Mouse (Mus musculus): ENCODE measurements around the gene Tns4.
A peak's percentile ranks its signal among the peaks of the same experiment; 100 is the strongest.

The Tns4 gene

GRCm38 (mm10) chr11:99088486-99088885, 620 bp downstream of the Tns4 start:
- DNase-seq: no peak

- no peak for DNase-seq
These were observed 4.7 kb downstream of the Tns4 start for GRCm38 (mm10) chr11:99084366-99084765.

DNA sequence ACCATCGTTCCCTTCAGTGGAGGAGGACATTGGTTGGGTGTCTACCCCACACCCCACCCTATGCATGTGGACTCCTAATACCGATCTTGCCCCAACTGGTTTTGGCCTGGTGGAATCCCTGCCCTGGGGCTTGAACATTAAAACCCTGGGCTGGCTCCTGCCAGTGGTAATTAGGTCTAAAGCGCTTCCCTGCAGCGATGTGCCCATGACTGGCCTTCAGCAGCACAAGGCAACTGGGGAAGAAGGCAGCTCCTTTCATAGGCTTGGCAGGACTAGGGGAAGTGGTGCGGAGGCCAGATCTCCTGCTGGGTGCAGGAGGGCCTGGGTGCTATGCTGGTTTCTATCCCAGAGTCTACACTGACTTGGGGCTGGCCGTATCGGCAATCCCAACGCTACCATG, 5.6 kb downstream of the Tns4 start:
- no peak for DNase-seq

GRCm38 (mm10) chr11:99082098-99082497, 7.0 kb downstream of the Tns4 start:
- DNase-seq: no peak

- no peak for DNase-seq
These were observed 7.5 kb downstream of the Tns4 start for GRCm38 (mm10) chr11:99081566-99081965.

DNA sequence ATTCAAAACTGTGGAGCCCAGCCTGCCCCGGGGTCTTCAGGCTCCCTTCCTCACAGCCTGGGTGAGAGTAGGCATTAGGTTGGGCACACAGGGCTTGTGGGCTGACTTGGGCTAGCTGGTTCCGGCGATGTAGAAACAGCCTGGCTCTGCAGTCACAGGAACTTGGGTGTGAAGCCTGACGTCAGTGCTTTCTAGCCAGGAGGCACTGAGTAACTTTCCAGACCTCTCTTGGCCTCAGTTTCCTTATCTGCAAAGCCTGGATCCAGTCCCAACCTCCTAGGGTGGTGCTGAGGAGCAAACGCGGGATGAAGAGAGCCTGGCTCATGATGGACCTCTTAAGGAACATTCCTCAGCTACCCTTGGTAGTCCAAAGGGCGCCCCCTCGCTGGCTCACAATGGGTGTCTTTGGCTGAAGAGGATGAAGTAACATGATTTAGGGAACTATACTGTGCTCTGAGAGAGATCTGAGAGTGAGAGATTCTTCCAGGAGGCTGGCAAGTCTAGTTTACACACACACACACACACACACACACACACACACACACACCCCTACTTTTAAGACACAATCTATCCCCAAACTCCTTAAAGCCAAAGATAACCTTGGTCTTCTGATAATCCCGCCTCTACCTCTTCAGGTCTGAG, 8.1 kb downstream of the Tns4 start:
- no peak for DNase-seq

GRCm38 (mm10) chr11:99077869-99078268, 11.2 kb downstream of the Tns4 start:
- DNase-seq: no peak

GRCm38 (mm10) chr11:99076744-99077319, 12.3 kb downstream of the Tns4 start:
- DNase-seq: no peak

GRCm38 (mm10) chr11:99073781-99074180, 15.3 kb downstream of the Tns4 start:
- DNase-seq: no peak

DNA sequence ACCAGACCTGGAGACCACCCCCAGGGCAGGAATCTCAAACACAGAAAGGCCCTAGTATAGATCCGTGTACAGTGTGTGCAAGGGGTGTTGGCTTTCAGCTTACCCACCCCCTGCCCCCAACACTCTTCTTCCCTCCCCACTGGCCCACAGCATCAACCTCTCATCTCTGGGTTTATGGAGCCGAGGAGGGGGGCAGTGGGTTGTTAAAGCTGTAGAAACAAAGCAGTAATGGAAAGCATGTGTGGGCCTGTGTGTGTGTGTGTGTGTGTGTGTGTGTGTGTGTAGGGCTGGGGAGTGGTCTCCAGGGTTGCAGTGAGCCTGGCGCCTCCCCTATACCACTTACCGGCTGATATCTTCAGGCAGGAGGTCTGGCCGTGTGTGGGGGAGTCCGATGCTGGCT, 17.2 kb downstream of the Tns4 start:
- DNase-seq: no peak

GRCm38 (mm10) chr11:99068455-99068854, 20.7 kb downstream of the Tns4 start:
- no peak for DNase-seq

DNA sequence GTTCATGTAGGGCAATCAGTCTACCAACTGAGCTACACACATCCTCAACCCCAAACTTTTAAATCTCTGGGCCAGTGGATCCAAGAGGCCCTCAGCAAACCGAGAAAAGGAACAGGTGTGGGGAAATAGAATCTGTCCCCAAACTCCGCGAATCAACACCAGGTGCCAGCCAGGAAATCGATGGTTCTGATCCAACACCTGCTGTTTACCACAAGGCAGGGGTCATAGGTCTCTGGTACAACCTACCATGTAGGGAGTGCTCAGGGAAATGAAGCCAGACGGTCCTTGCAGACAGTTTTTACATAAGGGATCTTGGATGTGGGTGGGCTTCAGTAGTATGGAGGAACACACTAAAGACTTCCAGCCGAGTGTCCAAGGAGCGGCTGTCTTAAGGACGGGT, 21.5 kb downstream of the Tns4 start:
- no peak for DNase-seq

DNA sequence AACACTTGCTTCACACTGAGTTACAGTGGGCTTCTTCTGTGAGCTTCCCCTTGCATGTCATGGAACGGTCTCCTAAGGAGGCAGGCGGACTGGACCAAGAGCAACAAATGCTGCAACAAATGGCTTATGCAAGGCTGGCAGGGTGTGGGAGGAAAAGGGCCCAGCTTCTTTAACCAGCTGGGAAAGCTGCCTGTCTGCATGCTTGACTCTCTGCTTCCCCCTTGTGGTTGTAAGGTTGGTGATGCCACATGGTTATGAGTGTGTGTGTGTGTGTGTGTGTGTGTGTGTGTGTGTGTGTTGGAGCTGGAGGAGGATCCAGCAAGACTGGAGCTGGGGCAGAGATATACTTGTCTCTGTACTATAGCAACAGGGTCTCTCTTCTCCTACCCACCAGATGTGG, 23.1 kb downstream of the Tns4 start:
- DNase-seq: peak; percentile 79

- DNase-seq: no peak
These were observed 23.8 kb downstream of the Tns4 start for GRCm38 (mm10) chr11:99065353-99065752.

DNA sequence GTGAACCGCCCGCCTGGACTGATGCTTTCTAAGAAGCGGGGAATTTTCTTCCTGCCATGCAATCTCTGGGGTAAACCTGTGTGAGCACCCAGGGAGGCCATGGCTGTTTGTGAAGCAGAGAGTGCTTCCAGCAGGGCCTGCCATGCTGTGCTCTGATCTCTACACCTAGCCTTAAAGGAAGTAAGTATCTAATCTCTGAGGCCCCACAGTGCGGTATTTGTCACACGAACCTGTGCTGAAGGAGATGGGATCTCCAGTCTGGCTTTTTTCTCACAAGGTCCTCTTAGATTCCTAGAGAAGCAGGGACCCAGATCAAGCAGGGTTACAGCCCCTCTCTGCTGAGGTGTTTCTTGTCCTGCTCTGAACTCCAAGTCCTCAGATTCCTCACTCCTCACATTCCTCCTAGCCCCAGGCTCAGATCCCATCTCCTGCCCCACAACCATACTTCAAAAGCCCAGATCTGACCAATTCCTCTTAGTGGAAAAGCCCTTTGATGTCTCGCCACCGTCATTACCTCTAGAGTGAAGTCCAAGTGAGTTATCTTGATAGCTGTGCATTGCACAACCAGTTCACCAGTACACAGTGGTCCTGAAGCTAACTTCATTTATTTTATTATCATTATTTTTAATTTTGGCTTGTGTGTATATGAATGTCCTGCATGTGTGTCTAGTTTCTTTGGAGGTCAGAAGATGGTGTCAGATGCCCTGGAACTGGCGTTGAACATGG, 25.5 kb downstream of the Tns4 start:
- DNase-seq: no peak

DNA sequence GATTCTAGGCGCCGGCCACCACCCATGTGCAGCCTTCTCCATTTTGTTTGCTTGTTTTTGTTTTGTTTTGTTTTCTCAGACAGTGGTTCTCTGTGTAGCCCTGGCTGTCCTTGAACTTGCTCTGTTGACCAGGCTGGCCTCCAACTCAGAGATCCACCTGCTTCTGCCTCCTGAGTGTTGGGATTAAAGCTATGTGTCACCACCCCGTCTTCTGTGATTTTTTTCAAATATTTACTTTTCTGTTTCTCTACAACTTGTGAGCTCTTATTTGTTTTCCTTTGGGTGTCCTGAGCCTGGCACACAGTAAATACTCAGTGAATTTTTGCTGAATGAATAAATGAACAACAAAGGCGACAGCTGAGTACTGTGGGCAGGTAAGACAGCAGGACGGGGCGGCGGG, 26.4 kb downstream of the Tns4 start:
- no peak for DNase-seq

DNA sequence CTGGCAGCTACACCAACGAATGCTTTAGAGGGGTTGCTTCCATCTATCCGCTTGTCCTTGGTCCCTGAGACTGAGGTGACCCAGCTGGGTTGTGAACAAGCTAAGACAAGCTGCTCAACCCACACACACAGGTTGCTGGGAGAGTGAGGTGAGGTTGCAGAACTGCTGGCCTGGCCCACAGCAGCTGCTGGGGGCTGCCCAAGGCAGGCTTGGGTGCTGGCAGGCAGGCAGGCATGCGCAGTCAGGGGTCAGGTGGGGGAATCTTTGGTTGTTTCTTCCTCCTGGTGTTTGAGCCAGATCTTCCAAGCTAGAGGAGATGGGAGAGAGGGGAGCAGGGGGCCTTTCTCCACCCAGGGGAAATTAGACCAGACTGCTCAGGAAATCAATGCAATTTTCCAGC, 28.7 kb downstream of the Tns4 start:
- DNase-seq: no peak

DNA sequence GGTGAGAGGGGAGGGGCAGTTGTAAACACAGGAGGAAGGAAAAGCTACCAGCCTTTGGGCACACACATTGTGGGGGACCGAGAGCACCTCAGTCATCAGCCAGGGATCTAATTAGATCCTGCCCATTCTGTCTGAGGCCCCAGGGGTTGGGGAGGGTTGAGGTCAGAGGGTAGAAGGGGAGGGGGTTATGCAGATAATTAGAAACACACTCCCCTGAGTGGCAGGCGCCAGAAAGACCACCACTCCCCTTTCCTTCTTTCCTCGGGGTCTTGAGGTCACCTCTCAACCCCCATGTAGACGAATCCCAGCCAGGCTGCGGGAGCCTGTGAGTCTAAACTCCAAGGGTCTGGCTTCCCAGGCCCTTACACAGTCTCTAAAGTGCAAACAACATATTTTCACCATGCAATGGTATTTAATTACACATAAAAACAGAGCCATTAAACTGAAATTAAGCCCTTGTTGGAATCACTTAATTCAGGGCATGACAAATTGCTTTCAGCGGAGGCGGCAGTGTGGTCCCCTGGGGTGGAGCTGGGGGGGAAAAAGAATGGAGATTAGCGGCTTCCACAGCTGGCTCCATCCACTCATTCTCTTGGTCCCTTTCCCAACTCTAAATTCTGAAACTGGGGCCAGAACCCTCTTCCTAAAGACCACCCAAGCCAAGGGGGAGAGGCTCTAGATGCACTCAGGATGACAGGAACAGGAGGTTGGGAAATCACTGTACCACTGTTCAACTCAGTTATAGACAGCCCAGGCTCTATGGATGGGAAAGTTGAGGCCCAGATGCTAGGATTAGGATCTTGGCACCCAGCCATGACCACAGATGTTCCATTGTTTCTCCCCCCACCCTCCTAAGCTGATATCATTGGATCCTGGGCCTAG, 33.3 kb downstream of the Tns4 start:
- no peak for DNase-seq

- DNase-seq: no peak
These were observed 34.0 kb downstream of the Tns4 start for GRCm38 (mm10) chr11:99055143-99055542.

GRCm38 (mm10) chr11:99047643-99048042, 41.5 kb downstream of the Tns4 start:
- no peak for DNase-seq

DNA sequence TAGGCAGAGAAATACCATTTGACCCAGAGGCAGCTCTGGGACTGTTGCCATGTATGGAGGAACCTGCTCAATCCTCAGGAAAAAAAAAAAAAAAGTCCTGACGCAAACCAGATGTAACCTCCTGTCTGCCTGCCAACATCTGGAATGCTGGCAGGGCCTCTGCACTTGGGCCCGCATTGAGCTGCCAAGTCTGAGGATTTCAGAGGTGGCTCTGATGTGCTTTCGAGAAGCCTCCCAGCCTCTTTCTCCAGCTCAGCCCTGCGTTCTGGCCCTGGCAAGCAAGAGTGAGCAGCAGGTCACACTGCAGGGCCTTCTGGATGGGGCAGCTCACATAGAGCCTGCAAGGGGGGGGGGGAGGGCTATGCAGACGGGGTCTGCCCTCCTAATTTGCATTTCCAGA, 42.0 kb downstream of the Tns4 start:
- peak; percentile 72 for DNase-seq

DNA sequence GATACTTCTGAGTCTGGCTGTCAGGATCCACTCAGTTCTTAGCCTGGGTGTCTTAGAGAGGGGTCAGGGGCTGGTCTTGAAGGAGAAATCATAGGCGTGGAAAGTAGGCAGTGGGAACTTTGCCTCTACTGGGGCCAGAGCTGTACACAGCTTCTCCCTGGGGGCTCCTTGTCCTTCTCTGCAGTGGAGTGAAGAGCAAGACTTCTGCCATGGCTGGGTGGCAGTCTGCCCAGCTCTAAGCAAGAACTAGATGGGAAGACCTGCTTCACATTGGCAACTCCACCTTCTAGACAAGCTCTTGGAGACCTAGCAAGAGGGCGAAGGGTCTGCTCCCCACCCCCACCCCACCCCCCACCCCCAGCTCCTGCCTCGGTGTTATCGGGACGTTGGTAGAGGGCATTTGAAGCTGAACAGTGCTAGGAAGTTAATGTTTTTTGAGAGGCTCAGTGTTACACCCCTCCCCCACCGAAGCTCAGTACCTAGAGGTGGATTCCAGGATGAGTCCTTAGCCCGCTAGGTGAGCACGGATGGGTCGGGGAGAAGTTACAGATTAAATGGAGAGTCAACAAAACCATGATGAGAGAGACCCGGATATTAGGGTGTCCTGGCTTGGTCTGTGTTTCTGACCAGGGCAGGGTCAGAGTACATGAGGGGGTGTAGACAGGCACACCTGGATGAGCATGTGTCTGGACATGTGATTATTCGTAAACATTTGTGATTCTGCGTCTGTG, 43.8 kb downstream of the Tns4 start:
- DNase-seq: peak; percentile 91

DNA sequence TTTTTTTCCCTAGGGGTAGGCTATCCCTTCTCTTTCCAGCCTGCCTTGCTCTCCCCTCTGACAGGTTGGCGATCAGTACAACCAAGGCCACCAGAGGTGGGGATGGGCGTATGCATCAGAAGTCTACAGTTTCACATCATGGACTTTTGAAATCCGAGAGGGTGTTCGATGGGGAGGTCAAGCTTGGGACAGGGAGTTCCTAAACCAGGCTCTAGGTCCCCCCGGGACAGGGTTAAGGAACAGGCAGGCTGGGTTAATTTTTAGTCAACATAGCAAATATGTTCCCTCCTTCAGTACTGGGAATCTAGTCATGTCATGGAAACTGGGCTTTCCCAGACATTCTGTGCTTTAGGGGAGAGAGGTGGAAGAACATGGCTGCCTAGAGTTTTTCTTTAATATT, 44.8 kb downstream of the Tns4 start:
- peak; percentile 85 for DNase-seq

All from kidney, adult 11 months (tissue).